Mouse (Mus musculus): ENCODE results near the gene Cox6b1. TPM values are rescaled to one million over a fixed set of nuclear protein-coding genes. Genes with fewer than 3 reads are reported as not detected.

Cox6b1 gene
- polyA plus RNA-seq, 1 experiment from 2014 or later = 1,014 TPM

GRCm38 (mm10) chr7:30592772-30593423 lies 33.1 kb downstream of the Cox6b1 start:
- H3K9ac ChIP-seq = no peak overlapping the region
- no peak overlapping the region for H3K27ac ChIP-seq
- ATAC-seq (ENCODE audit: insufficient read depth, low FRiP score, low read depth) = no peak
- 42% methylated on average over 5 of the region's 5 CpGs for WGBS
- H3K4me1 ChIP-seq = peaks cover 6% of the 10 kb centered on the region
- no peaks in the 10 kb centered on the region for H3K9me3 ChIP-seq
- H3K4me3 ChIP-seq (replicated peaks) = no peak overlapping the region
- no peak overlapping the region for H3K4me2 ChIP-seq
- no peaks in the 10 kb centered on the region for H3K36me3 ChIP-seq
- H3K27me3 ChIP-seq (replicated peaks) = no peaks in the 10 kb centered on the region

GRCm38 (mm10) chr7:30591605-30591951 lies 34.4 kb downstream of the Cox6b1 start:
- ATAC-seq (ENCODE audit: insufficient read depth, low FRiP score, low read depth) = no peak
- Histone ChIP-seq H3K36me3 (peaks cover 5% of the 10 kb centered on the region), H3K27ac (no peak overlapping the region), H3K9me3 (no peaks in the 10 kb centered on the region), H3K4me1 (peaks cover 16% of the 10 kb centered on the region), H3K27me3 (replicated peaks) (no peaks in the 10 kb centered on the region), H3K4me2 (no peak overlapping the region), H3K4me3 (replicated peaks) (no peak overlapping the region), H3K9ac (no peak overlapping the region)
- 61% methylated on average over 4 of the region's 4 CpGs for WGBS

- Histone ChIP-seq H3K36me3 (peaks cover 10% of the 10 kb centered on the region), H3K4me2 (no peak overlapping the region; the same call in 1 of the 2 replicates), H3K27ac (no peak overlapping the region), H3K27me3 (replicated peaks) (no peaks in the 10 kb centered on the region), H3K9ac (no peak overlapping the region), H3K4me3 (replicated peaks) (no peak overlapping the region), H3K9me3 (no peaks in the 10 kb centered on the region), H3K4me1 (peaks cover 18% of the 10 kb centered on the region)
- WGBS = 86% methylated on average over 9 of the region's 9 CpGs
- no peak for ATAC-seq (ENCODE audit: insufficient read depth, low FRiP score, low read depth)
Measured at GRCm38 (mm10) chr7:30590927-30591604, 34.9 kb downstream of the Cox6b1 start.

- ATAC-seq (ENCODE audit: insufficient read depth, low FRiP score, low read depth) = peak; percentile 57
- H3K4me1 ChIP-seq = peaks cover 18% of the 10 kb centered on the region
- peak overlapping the region; percentile 98 for H3K4me3 ChIP-seq (replicated peaks)
- H3K36me3 ChIP-seq = peaks cover 24% of the 10 kb centered on the region
- no peaks in the 10 kb centered on the region for H3K9me3 ChIP-seq
- H3K4me2 ChIP-seq = peak overlapping the region; percentile 77
- peak overlapping the region; percentile 95 for H3K27ac ChIP-seq
- H3K27me3 ChIP-seq (replicated peaks) = no peaks in the 10 kb centered on the region
- H3K9ac ChIP-seq = peak overlapping the region; percentile 26; the same call in 1 of the 2 replicates
- 24% methylated on average over 39 of the region's 40 CpGs for WGBS
Measured at GRCm38 (mm10) chr7:30589435-30590301, 36.3 kb downstream of the Cox6b1 start.

- Histone ChIP-seq H3K36me3 (peaks cover 31% of the 10 kb centered on the region), H3K27me3 (replicated peaks) (no peaks in the 10 kb centered on the region), H3K9ac (peak within 1 kb of the TSS; percentile 98), H3K4me3 (replicated peaks) (peak within 1 kb of the TSS; percentile 98), H3K4me1 (peaks cover 18% of the 10 kb centered on the region), H3K9me3 (no peaks in the 10 kb centered on the region), H3K27ac (peak within 1 kb of the TSS; percentile 95), H3K4me2 (peak within 1 kb of the TSS; percentile 77)
- ATAC-seq (ENCODE audit: insufficient read depth, low FRiP score, low read depth) = peak; percentile 96
- under 1% methylated on average over 63 of the region's 68 CpGs for WGBS
Measured at GRCm38 (mm10) chr7:30588676-30589434, 37.1 kb downstream of the Cox6b1 start, which contains the start of gene Kmt2b. TSS of gene Kmt2b (minus strand) at chr7:30588726.

- peaks cover 18% of the 10 kb centered on the region for H3K4me1 ChIP-seq
- H3K9ac ChIP-seq = peak overlapping the region; percentile 98
- H3K9me3 ChIP-seq = no peaks in the 10 kb centered on the region
- ATAC-seq (ENCODE audit: insufficient read depth, low FRiP score, low read depth) = peak; percentile 13
- H3K27me3 ChIP-seq (replicated peaks) = no peaks in the 10 kb centered on the region
- peaks cover 39% of the 10 kb centered on the region for H3K36me3 ChIP-seq
- under 1% methylated on average over 66 of the region's 67 CpGs for WGBS
- peak overlapping the region; percentile 77 for H3K4me2 ChIP-seq
- peak overlapping the region; percentile 95 for H3K27ac ChIP-seq
- peak overlapping the region; percentile 98 for H3K4me3 ChIP-seq (replicated peaks)
Measured at GRCm38 (mm10) chr7:30587842-30588667, 37.9 kb downstream of the Cox6b1 start.

GRCm38 (mm10) chr7:30586455-30587020 lies 39.4 kb downstream of the Cox6b1 start:
- Histone ChIP-seq H3K4me2 (0 out of 2 replicates have a peak overlapping the region, but pooled peaks have one; percentile 77), H3K9ac (no peak overlapping the region), H3K9me3 (no peaks in the 10 kb centered on the region), H3K27me3 (replicated peaks) (no peaks in the 10 kb centered on the region), H3K36me3 (peaks cover 54% of the 10 kb centered on the region), H3K4me1 (peaks cover 18% of the 10 kb centered on the region), H3K27ac (no peak overlapping the region), H3K4me3 (replicated peaks) (peak overlapping the region; percentile 98)
- no peak for ATAC-seq (ENCODE audit: insufficient read depth, low FRiP score, low read depth)
- 89% methylated on average over 28 of the region's 28 CpGs for WGBS

GRCm38 (mm10) chr7:30585170-30585569 lies 40.8 kb downstream of the Cox6b1 start:
- ATAC-seq (ENCODE audit: insufficient read depth, low FRiP score, low read depth) = no peak
- no peaks in the 10 kb centered on the region for H3K27me3 ChIP-seq (replicated peaks)
- H3K9ac ChIP-seq = no peak overlapping the region
- H3K36me3 ChIP-seq = peaks cover 66% of the 10 kb centered on the region
- H3K4me3 ChIP-seq (replicated peaks) = no peak overlapping the region
- H3K4me2 ChIP-seq = no peak overlapping the region
- H3K4me1 ChIP-seq = peaks cover 18% of the 10 kb centered on the region
- WGBS = 93% methylated on average over 7 of the region's 7 CpGs
- no peaks in the 10 kb centered on the region for H3K9me3 ChIP-seq
- no peak overlapping the region for H3K27ac ChIP-seq

GRCm38 (mm10) chr7:30584339-30584738 lies 41.6 kb downstream of the Cox6b1 start:
- peaks cover 12% of the 10 kb centered on the region for H3K4me1 ChIP-seq
- no peak for ATAC-seq (ENCODE audit: insufficient read depth, low FRiP score, low read depth)
- H3K9me3 ChIP-seq = no peaks in the 10 kb centered on the region
- H3K4me3 ChIP-seq (replicated peaks) = no peak overlapping the region
- no peak overlapping the region for H3K4me2 ChIP-seq
- peaks cover 75% of the 10 kb centered on the region for H3K36me3 ChIP-seq
- no peak overlapping the region for H3K27ac ChIP-seq
- H3K9ac ChIP-seq = no peak overlapping the region
- 93% methylated on average over 10 of the region's 10 CpGs for WGBS
- no peaks in the 10 kb centered on the region for H3K27me3 ChIP-seq (replicated peaks)

GRCm38 (mm10) chr7:30581547-30581946 lies 44.4 kb downstream of the Cox6b1 start:
- ATAC-seq (ENCODE audit: insufficient read depth, low FRiP score, low read depth) = no peak
- Histone ChIP-seq H3K4me1 (peaks cover 2% of the 10 kb centered on the region; the same call in 1 of the 2 replicates), H3K9me3 (no peaks in the 10 kb centered on the region), H3K4me2 (no peak overlapping the region), H3K9ac (no peak overlapping the region), H3K4me3 (replicated peaks) (no peak overlapping the region), H3K27me3 (replicated peaks) (no peaks in the 10 kb centered on the region), H3K36me3 (peaks cover 94% of the 10 kb centered on the region), H3K27ac (no peak overlapping the region)
- 95% methylated on average over 16 of the region's 16 CpGs for WGBS

All from stomach, embryonic 15.5 days (tissue).